Mouse (Mus musculus) adrenal gland, adult 8-10 months (tissue): ENCODE data around the gene Ifi211. TPM values are rescaled to one million over a fixed set of nuclear protein-coding genes. Genes with fewer than 3 reads are reported as not detected.
A peak's percentile ranks its signal among the peaks of the same experiment; 100 is the strongest.
"Not testable (repeated sequence)": the region's sequence is repeated elsewhere in the genome, so short reads cannot be mapped to it uniquely, and the experiment has no call there.

Experiments used
- DNase-seq: peaks from one replicate; pipeline ENCODE4 v3.0.0; 2022
- total RNA-seq, 4 experiments: library from RNA; stranded (reverse); gene quantifications; 2 replicates each; pipeline ENCODE4 v1.2.4; 2022

Ifi211 gene
- total RNA-seq, result 1 to 10 TPM; 1.3 to 3.0 (median 1.6) TPM

DNA sequence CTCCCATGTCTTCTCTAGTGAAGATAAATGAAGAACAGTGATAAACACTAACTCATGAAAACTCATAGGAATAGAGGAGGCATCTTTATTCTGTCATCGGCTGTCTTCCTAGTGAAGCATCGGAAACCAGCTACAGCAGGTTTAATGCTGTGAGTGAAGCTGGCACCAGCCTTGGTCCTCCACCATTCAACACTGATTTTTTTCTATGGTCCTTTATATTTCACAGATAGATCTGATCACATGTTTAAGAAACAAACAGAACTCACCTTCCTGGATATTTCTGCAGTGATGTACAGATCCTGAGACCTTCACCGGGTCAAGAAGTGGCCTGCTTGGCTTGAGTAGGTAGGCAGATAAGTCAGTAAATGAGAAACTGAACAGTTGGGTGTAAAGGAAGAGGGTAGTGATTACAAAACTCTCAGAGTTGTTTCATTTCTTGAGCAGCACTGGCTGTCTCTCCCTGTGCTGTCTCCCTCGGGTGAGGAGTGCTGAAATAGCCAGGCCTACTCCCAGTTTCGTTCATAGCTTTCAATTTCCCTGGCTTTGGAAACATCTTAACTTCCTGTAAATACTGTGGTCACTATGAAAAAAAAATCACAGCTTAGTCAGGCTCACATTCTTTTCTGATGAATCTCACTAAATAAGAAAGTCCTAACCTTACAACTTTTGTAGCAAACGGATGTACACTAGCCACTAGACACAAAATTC, at the start of gene Ifi211:
Ifi211 (minus strand) TSS at position 499 of the 708 bp plus-strand sequence.
- peak; percentile 5 for DNase-seq

DNA sequence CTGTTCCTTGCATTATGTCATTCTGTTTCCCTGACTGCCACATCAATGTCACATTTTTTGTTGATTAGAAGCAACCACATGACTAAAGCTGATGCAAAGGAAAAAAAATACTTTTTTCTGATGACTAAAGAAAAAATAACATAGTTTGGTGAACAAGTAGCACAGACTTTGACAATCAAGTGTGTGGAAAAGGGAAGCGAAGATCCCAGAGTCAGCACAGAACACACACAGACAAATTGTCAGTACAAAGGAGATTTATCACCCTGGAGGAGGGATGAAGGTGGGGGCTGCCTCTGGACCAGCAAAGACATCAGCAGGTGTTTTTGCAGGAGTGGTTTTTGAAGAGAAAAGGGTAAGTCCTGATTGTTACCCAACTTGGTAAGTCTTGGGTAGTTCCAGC, 48.6 kb upstream of the Ifi211 start:
- DNase-seq, result not testable (repeated sequence)

DNA sequence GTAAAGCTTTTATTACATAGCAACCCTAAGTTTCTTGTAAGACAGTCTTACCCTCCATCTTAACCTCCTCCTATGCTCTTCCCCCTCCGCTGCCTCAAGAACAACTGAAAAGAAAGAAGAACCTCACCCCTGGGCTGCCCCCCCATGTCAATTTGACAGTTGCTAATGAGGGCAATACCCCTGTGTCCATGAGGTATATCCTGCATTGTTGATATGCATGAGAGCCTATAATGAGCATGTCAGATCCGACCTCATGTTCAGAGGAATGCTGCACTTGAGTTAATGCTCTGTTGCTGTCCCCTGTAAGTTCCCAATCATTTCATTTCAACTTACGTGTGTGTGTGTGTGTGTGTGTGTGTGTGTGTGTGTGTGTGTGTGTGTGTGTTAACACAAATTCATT, 47.2 kb upstream of the Ifi211 start:
- DNase-seq, result not testable (repeated sequence)

DNA sequence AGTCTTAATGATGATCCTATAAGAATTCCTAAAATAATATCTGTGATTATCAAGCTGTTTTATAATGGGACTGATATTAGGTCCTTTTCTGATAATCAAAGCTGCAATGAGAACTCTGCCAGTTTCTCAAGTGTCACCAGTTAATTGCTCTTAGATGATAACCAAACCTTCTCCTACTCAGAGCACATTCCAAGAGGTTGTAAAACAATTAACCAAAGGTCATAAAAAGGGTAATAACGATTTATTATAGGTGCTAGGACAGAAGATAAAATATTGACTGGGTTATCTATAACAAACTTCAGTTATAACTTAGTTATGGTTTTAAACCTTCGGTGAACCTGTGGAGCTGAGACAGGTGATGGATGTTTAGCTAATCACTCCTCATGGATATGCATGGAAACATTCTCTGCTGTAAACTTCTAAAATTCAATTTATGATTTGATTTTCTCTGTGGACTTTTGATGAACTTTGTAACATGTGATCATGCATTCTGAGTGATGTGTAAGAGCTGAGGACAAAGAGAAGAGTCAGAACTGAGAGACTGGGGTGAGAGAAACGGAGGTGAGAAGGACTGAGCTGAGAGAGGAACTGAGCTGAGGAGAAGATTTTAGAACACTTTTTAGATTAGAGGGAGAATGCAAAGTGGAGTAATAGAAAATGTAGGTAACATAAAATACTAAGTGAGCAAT, 43.1 kb upstream of the Ifi211 start:
- DNase-seq, result not testable (repeated sequence)

DNA sequence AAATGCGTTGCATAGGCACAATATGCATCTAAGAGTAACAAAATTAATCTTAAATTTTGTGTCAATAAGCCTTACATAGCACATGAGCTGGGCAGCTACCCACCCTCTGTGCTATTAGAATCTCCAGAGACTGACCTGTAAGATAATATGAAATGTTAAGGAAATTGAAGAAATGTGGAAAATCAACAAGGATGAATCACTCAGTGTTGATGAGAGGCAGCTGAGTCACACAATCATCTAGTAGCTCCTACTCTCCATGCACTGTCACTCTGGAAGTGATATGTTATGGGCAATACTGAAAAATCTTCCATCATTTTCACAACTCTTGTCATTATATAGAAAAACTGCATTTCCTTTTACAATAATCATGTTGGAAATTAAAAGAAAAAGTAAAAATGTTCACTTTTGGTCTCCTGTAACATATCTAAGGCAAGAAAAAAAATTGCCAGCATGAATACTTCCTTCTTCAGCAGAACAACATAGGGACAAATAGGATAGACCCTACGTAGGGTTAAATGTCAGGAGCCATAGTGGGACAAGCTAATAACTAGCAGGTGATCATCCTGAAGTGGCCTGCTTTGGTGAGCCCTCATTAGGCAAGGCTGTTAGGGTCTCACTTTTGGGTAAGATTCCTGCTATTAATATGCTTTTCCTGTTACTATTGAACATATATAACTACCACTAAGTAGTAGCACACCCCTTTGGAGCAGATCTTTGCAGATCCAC, 42.4 kb upstream of the Ifi211 start:
- DNase-seq, result no peak

DNA sequence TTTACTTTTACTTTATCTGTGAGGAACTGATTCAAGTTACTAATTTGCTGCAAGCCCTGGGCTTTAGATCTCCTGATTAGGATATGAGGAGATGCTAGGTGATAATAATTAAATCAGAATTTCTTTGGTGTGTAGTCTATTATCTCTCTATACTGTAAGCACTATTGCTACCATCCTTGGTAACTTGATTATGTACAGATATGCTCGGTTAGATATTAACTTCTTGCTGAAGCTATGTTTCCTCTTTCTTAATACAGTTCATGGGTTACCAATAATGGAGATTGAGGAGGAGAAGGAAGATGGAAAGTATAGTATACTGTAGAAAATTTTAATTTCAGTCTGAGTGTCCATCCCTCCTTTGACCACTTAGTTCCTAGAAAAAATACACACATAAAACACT, 40.7 kb upstream of the Ifi211 start:
- no peak for DNase-seq

DNA sequence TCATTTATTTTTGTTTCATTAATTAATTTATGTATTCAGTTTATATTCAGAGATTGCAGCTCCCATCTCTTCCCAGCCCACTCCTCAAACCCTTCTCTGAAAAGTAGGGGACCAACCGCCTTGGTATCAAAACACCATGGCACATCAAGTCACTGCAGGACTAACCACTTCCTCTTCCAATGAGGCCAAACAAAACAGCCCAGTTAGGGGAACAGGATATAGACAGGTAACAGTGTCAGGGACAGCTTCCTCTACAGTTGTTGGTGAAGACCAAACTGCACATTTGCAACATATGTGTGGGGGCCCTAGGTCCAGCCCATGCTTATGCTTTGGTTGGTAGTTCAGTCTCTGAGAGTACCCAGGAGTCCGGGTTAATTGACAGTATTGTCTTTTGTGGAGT, 36.2 kb upstream of the Ifi211 start:
- not testable (repeated sequence) for DNase-seq

DNA sequence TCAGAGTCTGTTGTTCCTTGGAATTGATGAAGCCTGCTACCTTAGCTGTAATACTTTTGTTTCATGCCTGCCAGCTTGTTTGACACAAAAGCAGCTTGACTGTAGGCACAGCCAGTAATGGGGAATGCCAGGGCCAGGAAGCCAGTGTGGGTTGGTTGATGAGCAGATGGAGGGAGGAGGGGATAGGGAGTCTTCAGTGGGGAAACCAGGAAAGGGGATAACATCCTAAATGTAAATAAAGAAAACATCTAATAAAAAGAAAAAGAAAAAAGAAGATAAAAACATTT, 29.9 kb upstream of the Ifi211 start:
- not testable (repeated sequence) for DNase-seq

DNA sequence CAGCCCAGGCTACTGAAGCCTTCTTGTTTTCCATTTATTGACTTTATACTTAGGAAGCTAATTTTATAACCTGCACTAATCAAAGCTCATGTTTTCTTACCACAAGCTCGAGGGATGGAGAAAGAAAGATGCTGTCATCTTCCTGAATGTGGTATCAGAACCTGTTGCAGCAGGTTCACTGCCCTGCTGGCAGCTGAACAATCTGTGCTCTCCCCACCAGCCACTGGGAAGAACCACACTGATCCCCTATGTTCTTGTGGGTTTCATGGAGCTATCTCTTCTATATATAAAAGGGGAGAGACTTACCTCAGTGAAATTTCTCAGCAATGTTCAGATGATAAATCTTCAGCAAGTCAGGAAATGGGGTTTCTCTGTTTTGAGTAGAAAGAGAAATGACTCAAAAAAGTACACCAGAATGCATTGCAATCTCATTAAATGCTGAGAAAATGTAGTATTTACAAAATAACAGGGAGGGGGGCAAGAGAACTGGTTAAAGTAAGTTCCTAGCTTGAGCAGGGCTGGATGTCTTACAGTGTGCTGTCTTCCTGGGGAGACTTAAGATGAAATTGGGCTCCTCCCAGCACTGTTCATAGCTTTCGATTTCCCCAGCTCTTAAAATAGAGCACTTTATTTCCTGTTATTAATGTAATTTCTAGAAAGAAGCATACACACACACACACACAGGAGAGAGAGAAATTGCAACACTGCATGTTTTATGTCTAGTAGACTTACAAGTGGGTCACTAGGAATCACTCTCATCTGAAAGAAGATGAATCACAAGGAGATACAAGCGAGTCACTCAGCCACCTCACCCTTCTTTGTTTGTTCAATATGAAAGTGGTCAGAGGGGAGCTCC, 29.3 kb upstream of the Ifi211 start, which contains the start of the genes Mndal and Ifi203:
Mndal (minus strand) TSS at position 568 of the 856 bp plus-strand sequence.
Ifi203 (minus strand) TSS at position 749 of the 856 bp plus-strand sequence.
- DNase-seq, result not testable (repeated sequence)

DNA sequence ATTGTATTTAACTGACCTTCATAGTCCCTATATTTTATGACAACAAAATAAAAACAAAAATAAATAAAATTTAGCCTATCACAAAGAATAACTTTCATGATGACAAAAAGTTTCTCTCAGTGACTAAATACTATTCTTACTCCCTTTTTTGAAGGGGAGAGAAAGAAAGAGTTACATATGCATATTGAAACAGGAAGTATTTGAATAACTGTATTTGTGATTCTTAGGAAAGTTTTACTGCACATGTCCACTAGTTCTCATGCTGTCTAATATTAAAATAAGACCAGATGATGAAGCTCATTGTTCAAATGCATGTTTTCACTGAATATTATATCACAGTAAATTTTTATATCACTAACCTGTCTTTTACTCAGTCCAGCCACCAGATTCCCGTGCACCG, 28.7 kb upstream of the Ifi211 start:
- not testable (repeated sequence) for DNase-seq

DNA sequence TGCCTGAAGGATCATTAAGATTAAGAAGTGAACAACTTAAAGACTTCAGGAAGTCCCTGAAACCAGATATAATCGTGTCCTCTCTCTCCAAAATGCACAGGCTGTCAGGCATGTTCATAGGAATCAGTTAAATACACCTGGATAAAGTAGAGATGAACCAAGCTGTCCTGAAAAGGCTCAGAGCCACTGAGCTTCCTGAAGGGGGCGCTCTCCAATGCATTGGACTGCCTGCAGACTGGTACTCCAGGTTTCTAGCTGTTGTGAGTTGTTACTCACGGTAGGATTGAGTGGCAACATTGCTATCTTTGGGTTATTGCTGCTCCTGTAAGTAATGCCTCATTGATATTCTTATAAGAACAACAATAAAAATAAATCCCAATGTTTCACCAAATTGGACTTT, 6.4 kb upstream of the Ifi211 start:
- DNase-seq, result not testable (repeated sequence)

DNA sequence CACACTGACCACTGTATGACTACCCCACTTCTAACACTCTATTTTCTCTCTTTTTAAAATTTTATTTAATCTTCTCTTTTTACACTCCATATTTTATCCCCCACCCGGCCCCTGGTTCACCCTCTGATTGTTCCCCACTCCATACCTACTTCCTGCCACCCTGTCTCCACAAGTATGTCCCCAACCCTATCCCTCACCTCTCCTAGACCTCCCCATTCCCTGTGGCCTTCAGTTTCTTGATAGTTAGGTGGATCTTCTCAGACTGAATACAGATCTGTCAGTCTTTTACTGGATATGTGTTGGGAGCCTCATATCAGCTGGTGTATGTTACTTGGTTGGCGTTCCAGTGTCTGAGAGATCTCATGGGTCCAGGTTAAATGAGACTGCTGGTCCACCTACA, 1.7 kb upstream of the Ifi211 start:
- no peak for DNase-seq

DNA sequence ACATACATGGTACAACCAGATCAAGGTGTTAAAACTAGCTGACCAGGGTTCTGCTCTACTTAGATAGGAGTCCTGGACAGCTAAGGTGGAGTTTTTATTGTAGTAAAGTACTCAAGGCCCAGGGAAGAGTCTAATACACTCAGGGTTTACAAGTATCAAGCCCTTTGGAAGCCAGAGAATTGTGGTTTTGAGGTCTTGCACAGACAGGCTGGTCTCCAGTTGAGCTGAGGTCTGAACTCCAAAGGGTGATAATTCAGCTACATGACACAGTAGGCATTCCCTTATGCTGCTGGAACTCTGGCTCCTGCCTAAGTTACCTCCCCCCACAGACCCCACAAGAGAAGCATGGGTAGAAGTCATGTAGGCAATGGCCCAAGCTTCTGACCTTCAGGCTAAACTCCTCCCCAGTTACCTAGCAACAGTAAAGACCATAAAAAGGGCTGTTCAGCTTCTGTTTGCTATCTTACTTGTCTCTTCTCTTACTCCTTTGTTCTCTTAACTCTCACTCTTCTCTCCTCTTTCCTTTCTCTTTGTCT, 478 bp upstream of the Ifi211 start:
- not testable (repeated sequence) for DNase-seq

DNA sequence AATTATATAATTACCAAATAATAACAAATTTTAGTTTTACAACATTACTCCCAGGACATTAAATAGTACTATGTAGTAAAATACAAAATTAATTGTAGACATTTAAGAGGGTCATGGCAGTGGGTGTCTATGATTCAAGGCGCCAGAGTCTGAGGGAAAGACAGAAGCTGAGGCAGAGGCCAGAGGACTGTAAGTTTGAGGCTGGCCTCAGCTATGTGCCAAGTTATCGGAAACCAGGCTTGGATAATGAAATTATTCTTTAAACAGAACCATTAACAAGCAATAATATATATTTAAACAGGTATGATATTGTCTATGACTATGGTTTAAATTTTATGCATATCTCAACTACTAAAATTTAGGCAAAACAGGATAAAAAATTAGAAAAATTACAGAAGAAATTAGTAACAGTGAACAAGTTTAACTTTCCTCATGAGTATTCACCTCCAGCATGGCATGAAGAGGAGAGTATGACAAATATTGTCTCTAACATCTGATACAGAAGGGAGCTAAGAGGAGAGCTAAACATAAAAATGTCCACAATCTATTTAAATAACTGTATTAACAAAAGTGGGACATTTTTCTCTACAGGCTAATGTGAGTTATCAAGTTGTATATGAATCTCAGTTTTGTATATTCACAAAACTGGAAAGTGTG, 910 bp downstream of the Ifi211 start:
- DNase-seq, result no peak

DNA sequence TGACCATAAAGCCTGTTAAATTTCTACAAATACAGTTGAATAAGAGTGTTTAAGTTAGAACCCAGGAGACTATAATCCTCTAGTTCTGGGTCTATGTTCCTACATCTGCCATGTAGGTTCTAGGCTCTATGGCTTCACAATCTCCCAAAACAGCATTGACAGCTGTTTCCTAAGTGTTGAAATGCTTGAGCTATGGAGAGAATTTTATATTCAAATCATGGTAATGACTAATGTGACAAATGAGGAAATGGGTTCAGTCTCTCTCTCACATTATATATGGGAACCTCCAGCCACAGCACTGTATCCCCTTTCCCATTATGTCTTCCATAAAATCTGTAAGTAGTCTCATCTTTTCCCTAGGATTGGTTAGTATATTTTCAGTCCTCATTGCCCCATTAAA, 4.5 kb downstream of the Ifi211 start:
- DNase-seq, result not testable (repeated sequence)

DNA sequence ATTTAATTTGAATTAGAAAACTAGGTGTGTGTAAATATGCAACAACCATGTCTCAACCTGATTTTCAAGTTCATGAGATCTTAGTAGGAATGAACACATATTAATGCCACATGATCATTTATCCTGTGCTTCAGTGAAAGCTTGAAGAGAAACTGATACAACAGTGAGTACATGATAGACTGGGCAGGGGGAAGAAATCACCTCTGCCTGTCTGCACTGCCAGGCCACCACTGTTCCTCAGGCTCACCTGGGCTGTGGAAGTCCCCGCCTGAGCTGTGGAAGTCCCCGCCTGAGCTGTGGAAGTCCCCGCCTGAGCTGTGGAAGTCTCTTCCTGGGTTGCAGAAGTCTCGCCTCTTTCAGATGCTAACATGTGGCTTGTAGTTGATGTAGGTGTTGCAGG, 7.0 kb downstream of the Ifi211 start:
- DNase-seq, result not testable (repeated sequence)

DNA sequence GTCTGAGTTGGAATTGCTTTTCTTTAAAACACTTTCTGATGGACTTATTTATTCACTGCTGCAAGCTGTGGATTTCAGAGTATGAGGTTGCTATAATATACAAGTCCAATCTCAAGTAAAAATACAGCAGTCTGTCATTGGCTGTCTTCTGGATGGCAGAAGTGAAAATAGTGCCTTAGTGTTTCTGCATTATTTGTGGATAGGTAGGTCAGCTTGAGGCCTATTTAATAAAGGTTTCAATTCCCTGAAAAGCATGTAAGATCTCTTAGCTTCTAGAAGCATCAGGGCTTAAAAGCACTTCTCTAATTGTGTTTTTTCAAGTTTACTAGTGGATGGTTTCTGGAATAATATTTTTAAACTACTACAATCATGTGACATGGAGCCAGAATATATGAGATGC, 23.1 kb downstream of the Ifi211 start:
- not testable (repeated sequence) for DNase-seq

DNA sequence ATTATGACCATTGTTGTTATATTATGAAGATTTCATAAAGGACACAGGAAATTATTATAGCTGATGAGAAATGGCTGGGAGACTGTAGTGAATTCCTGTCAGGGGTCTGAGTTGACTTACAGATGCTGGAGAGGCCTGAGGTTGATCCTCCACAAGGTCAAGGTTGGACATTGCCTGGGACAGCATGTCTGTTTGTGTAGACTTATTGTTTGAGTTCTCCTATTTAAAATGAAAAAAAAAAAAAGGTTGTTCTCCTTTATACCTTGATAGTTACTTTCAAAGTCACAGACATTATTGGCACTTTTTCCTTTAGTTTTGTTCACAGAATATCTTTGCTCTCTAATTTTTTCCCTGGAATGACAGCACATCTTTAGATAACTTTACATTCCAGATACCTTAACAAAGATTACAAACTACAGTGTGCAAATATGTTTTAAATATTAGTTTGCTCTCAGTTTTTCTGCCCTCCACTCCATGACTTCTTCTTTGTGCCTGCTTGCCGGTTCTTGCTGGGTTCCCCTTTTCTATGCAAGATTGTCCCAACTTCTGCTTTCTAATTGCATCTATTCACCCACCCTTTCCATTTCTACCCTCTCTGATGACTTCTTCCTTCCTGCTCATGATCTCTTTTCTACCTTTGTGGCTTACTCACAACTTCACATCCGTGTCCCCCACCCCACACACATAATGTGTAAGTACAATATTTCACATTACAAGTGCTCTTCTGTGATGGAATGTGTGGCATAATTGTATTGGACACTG, 25.6 kb downstream of the Ifi211 start:
- DNase-seq, result not testable (repeated sequence)

DNA sequence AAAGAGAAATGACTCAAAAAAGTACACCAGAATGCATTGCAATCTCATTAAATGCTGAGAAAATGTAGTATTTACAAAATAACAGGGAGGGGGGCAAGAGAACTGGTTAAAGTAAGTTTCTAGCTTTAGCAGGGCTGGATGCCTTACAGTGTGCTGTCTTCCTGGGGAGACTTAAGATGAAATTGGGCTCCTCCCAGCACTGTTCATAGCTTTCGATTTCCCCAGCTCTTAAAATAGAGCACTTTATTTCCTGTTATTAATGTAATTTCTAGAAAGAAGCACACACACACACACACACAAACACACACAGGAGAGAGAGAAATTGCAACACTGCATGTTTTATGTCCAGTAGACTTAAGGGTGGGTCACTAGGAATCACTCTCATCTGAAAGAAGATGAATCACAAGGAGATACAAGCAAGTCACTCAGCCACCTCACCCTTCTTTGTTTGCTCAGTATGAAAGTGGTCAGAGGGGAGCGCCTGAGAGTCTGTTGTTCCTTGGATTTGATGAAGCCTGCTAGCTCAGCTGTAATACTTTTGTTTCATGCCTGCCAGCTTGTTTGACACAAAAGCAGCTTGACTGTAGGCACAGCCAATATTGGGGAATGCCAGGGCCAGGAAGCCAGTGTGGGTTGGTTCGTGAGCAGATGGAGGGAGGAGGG, 32.7 kb downstream of the Ifi211 start:
- not testable (repeated sequence) for DNase-seq
